Mouse (Mus musculus): Measurements from ENCODE around the gene Scube3. TPM values are rescaled to one million over a fixed set of nuclear protein-coding genes. Genes with fewer than 3 reads are reported as not detected.
A peak's percentile ranks its signal among the peaks of the same experiment; 100 is the strongest.

Gene Scube3
- polyA plus RNA-seq, 1 experiment from 2014 or later = 5.8 TPM

- H3K36me3 ChIP-seq (ENCODE audit: control insufficient read depth, insufficient read depth, low read length) = no peaks in the 10 kb centered on the region; the same call in 1 of the 2 replicates
- WGBS = 90% methylated on average over 6 of the region's 6 CpGs
- no peak overlapping the region for H3K4me3 ChIP-seq (ENCODE audit: low read depth, low read length)
- no peaks in the 10 kb centered on the region for H3K27me3 ChIP-seq (ENCODE audit: control insufficient read depth, insufficient read depth, low read depth, low read length)
- no peak overlapping the region for H3K9ac ChIP-seq (ENCODE audit: low read depth, low read length)
- no peaks in the 10 kb centered on the region for H3K9me3 ChIP-seq (replicated peaks; ENCODE audit: control insufficient read depth, low read length, poor library complexity, severe bottlenecking)
- ATAC-seq = no peak
- H3K27ac ChIP-seq (ENCODE audit: low read length) = no peak overlapping the region
- H3K4me1 ChIP-seq (ENCODE audit: control insufficient read depth, insufficient read depth, low read length) = no peaks in the 10 kb centered on the region; the same call in 1 of the 2 replicates
- no peak overlapping the region for H3K4me2 ChIP-seq (ENCODE audit: low read length)
These were observed 11.2 kb downstream of the Scube3 start for GRCm38 (mm10) chr17:28153095-28153494.

- H3K4me1 ChIP-seq (ENCODE audit: control insufficient read depth, insufficient read depth, low read length) = no peaks in the 10 kb centered on the region
- H3K27me3 ChIP-seq (ENCODE audit: control insufficient read depth, insufficient read depth, low read depth, low read length) = no peaks in the 10 kb centered on the region
- WGBS = 93% methylated on average over 8 of the region's 8 CpGs
- H3K4me3 ChIP-seq (ENCODE audit: low read depth, low read length) = no peak overlapping the region
- no peaks in the 10 kb centered on the region; the same call in 1 of the 2 replicates for H3K36me3 ChIP-seq (ENCODE audit: control insufficient read depth, insufficient read depth, low read length)
- no peak for ATAC-seq
- no peak overlapping the region for H3K9ac ChIP-seq (ENCODE audit: low read depth, low read length)
- no peak overlapping the region for H3K27ac ChIP-seq (ENCODE audit: low read length)
- no peaks in the 10 kb centered on the region for H3K9me3 ChIP-seq (replicated peaks; ENCODE audit: control insufficient read depth, low read length, poor library complexity, severe bottlenecking)
- no peak overlapping the region for H3K4me2 ChIP-seq (ENCODE audit: low read length)
These were observed 13.0 kb downstream of the Scube3 start for GRCm38 (mm10) chr17:28154970-28155369.

GRCm38 (mm10) chr17:28160361-28160760 is 18.4 kb downstream of the Scube3 start:
- no peaks in the 10 kb centered on the region for H3K27me3 ChIP-seq (ENCODE audit: control insufficient read depth, insufficient read depth, low read depth, low read length)
- no peak overlapping the region for H3K9ac ChIP-seq (ENCODE audit: low read depth, low read length)
- peaks cover 4% of the 10 kb centered on the region; the same call in 1 of the 2 replicates for H3K36me3 ChIP-seq (ENCODE audit: control insufficient read depth, insufficient read depth, low read length)
- no peak overlapping the region for H3K4me3 ChIP-seq (ENCODE audit: low read depth, low read length)
- ATAC-seq = no peak
- no peak overlapping the region for H3K4me2 ChIP-seq (ENCODE audit: low read length)
- WGBS = 30% methylated on average over 10 of the region's 10 CpGs
- 0 out of 2 replicates have a peak, but pooled peaks cover 2% of the 10 kb centered on the region for H3K4me1 ChIP-seq (ENCODE audit: control insufficient read depth, insufficient read depth, low read length)
- H3K9me3 ChIP-seq (replicated peaks; ENCODE audit: control insufficient read depth, low read length, poor library complexity, severe bottlenecking) = no peaks in the 10 kb centered on the region
- H3K27ac ChIP-seq (ENCODE audit: low read length) = no peak overlapping the region

- 34% methylated on average over 9 of the region's 11 CpGs for WGBS
- Histone ChIP-seq H3K4me2 (ENCODE audit: low read length) (no peak overlapping the region), H3K4me3 (ENCODE audit: low read depth, low read length) (no peak overlapping the region), H3K27me3 (ENCODE audit: control insufficient read depth, insufficient read depth, low read depth, low read length) (no peaks in the 10 kb centered on the region), H3K9ac (ENCODE audit: low read depth, low read length) (no peak overlapping the region), H3K36me3 (ENCODE audit: control insufficient read depth, insufficient read depth, low read length) (0 out of 2 replicates have a peak, but pooled peaks cover 10% of the 10 kb centered on the region), H3K4me1 (ENCODE audit: control insufficient read depth, insufficient read depth, low read length) (0 out of 2 replicates have a peak, but pooled peaks cover 2% of the 10 kb centered on the region), H3K27ac (ENCODE audit: low read length) (no peak overlapping the region), H3K9me3 (replicated peaks; ENCODE audit: control insufficient read depth, low read length, poor library complexity, severe bottlenecking) (no peaks in the 10 kb centered on the region)
- no peak for ATAC-seq
These were observed 19.5 kb downstream of the Scube3 start for GRCm38 (mm10) chr17:28161310-28161881.

- 7% methylated on average over 6 of the region's 6 CpGs for WGBS
- Histone ChIP-seq H3K4me3 (ENCODE audit: low read depth, low read length) (no peak overlapping the region), H3K4me1 (ENCODE audit: control insufficient read depth, insufficient read depth, low read length) (0 out of 2 replicates have a peak, but pooled peaks cover 2% of the 10 kb centered on the region), H3K9ac (ENCODE audit: low read depth, low read length) (no peak overlapping the region), H3K27ac (ENCODE audit: low read length) (no peak overlapping the region), H3K4me2 (ENCODE audit: low read length) (no peak overlapping the region), H3K36me3 (ENCODE audit: control insufficient read depth, insufficient read depth, low read length) (peaks cover 17% of the 10 kb centered on the region), H3K9me3 (replicated peaks; ENCODE audit: control insufficient read depth, low read length, poor library complexity, severe bottlenecking) (no peaks in the 10 kb centered on the region), H3K27me3 (ENCODE audit: control insufficient read depth, insufficient read depth, low read depth, low read length) (no peaks in the 10 kb centered on the region)
- 0 out of 2 replicates have a peak, but pooled peaks have one; percentile 46 for ATAC-seq
These were observed 21.7 kb downstream of the Scube3 start for GRCm38 (mm10) chr17:28163666-28164065.

- Histone ChIP-seq H3K9ac (ENCODE audit: low read depth, low read length) (no peak overlapping the region), H3K27ac (ENCODE audit: low read length) (no peak overlapping the region), H3K9me3 (replicated peaks; ENCODE audit: control insufficient read depth, low read length, poor library complexity, severe bottlenecking) (no peaks in the 10 kb centered on the region), H3K4me1 (ENCODE audit: control insufficient read depth, insufficient read depth, low read length) (peaks cover 2% of the 10 kb centered on the region), H3K36me3 (ENCODE audit: control insufficient read depth, insufficient read depth, low read length) (peaks cover 16% of the 10 kb centered on the region), H3K27me3 (ENCODE audit: control insufficient read depth, insufficient read depth, low read depth, low read length) (no peaks in the 10 kb centered on the region), H3K4me3 (ENCODE audit: low read depth, low read length) (no peak overlapping the region), H3K4me2 (ENCODE audit: low read length) (no peak overlapping the region)
- WGBS = 94% methylated on average over 6 of the region's 6 CpGs
- ATAC-seq = no peak
These were observed 28.7 kb downstream of the Scube3 start for GRCm38 (mm10) chr17:28170460-28171305.

GRCm38 (mm10) chr17:28172690-28173089 is 30.7 kb downstream of the Scube3 start:
- Histone ChIP-seq H3K27ac (ENCODE audit: low read length) (no peak overlapping the region; the same call in 1 of the 2 replicates), H3K4me1 (ENCODE audit: control insufficient read depth, insufficient read depth, low read length) (peaks cover 9% of the 10 kb centered on the region), H3K9ac (ENCODE audit: low read depth, low read length) (no peak overlapping the region), H3K27me3 (ENCODE audit: control insufficient read depth, insufficient read depth, low read depth, low read length) (no peaks in the 10 kb centered on the region), H3K9me3 (replicated peaks; ENCODE audit: control insufficient read depth, low read length, poor library complexity, severe bottlenecking) (no peaks in the 10 kb centered on the region), H3K4me3 (ENCODE audit: low read depth, low read length) (no peak overlapping the region), H3K36me3 (ENCODE audit: control insufficient read depth, insufficient read depth, low read length) (peaks cover 11% of the 10 kb centered on the region), H3K4me2 (ENCODE audit: low read length) (no peak overlapping the region)
- ATAC-seq = no peak
- WGBS = 70% methylated on average over 9 of the region's 9 CpGs

GRCm38 (mm10) chr17:28176775-28177539 is 35.0 kb downstream of the Scube3 start, which contains the start of gene Zfp523:
Gene Zfp523 (plus strand): TSS chr17:28177129.
- WGBS = under 1% methylated on average over 46 of the region's 82 CpGs
- H3K4me1 ChIP-seq (ENCODE audit: control insufficient read depth, insufficient read depth, low read length) = peaks cover 29% of the 10 kb centered on the region
- ATAC-seq = peak; percentile 86

More at GRCm38 (mm10) chr17:28176775-28177539, 35.0 kb downstream of the Scube3 start, which contains the start of gene Zfp523:
- Histone ChIP-seq H3K27ac (ENCODE audit: low read length) (peak within 1 kb of the TSS; percentile 92), H3K9ac (ENCODE audit: low read depth, low read length) (peak within 1 kb of the TSS; percentile 97), H3K4me2 (ENCODE audit: low read length) (peak within 1 kb of the TSS; percentile 82), H3K9me3 (replicated peaks; ENCODE audit: control insufficient read depth, low read length, poor library complexity, severe bottlenecking) (no peaks in the 10 kb centered on the region), H3K36me3 (ENCODE audit: control insufficient read depth, insufficient read depth, low read length) (no peaks in the 10 kb centered on the region), H3K27me3 (ENCODE audit: control insufficient read depth, insufficient read depth, low read depth, low read length) (no peaks in the 10 kb centered on the region), H3K4me3 (ENCODE audit: low read depth, low read length) (peak within 1 kb of the TSS; percentile 84)
